Mouse (Mus musculus): Measurements from ENCODE around the gene Ssb.

The Ssb gene

DNA sequence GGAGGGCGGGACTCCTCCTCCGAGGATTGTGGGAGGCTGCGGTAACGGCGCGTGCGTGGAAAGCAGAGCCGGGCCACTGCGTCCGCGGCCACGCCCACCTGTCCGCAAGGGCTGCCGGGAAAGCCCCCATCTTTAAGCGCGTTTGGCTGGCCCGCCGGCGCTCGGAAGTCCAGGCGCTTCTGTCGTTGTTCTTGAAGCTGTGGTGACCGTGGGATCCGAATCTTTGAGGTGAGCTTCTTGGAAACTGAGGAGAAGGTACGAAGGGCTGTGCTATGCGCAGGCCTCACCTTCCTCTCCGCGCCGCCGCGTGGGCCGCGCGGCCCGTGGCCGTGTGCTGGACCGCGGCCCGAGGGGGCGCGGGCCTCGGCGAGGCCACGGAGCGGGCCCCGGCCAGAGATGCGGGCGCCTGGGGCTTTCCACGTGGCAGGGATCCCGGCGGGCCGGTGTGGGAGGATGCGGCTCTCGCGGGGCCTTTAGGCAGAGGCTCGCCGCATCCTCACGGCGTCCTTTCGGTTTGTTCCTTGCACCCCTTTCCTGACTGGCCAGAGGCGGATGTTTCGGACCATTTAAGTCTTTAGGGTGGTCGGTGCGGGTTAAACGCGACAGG is at the start of gene Ssb:
TSS of gene Ssb (plus strand) at position 78 of the 607 bp plus-strand sequence.
- DNase-seq (ENCODE audit: low read depth, low spot score), result peak; percentile 96

DNA sequence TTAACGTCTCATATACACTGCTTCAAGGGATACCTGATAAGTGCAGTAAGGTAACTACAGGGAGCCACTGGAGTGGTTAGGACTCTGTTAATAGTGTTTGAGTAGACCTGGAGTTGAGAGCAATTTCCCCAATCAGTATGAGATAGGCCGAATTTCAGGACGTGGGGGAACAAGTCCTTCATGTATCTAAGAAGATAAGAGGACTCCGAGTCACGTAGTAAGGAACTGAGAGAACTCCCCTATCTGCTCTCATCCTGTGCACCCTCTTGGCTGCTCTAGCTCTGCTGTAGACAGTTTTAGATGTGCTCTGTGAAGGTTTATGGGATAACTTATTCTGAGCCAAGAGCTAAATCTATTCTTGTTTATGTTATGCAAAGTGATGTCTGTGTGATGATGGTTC is 44.8 kb upstream of the Ssb start:
- no peak for DNase-seq (ENCODE audit: low read depth, low spot score)

DNA sequence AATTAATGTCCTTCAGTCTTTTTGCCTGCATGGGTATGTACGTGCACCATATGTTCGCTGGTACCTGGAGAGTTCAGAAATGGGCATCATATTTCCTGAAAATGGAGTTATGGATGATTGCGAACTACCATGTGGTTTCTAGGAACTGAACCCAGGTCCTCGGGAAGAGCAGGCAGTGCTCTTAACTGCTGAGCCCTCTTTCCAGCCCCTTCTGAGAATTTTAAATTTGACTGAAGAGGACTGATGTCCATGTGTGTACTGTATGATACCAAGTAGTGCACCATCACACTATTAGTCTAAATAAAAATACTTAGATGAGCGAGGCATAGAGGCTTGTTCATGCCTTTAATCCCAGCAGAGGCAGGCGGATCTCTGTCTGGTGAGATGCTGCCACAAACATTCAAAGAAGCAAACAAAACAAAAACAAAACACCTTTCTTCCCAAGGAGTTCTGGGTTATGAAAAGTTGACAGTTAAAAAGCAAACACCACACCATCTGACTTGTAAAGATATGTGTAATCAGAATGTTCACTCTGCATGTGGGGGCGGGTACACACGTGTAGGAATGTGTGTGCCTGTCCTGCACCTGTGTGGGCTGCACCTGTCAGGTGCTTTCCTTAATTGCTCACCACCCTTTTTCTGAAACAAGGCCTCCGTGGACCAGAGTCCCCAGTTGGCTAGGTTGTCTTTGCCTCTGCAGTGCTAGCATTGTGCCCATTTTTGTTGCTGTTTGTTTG is 42.8 kb upstream of the Ssb start:
- DNase-seq (ENCODE audit: low read depth, low spot score), result no peak

DNA sequence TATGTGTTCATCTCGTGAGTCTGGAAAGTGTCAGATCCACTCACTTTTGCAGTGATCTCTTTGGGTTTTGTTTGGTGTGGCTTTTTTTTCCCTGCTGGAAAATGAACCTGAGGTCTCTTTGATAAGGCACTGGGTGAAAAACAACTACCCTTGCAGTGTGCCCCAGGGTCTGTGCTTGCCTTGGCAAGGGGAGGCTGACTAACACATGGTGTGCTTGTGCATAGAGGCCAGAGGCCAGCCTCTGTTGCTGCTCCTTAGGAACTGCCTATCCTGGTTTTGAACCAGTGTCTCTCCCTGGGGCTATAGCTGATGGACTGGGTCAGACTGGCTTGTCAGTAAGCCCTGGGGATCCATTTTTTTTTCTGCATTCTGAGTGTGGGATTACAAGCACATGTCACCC is 41.2 kb upstream of the Ssb start:
- no peak for DNase-seq (ENCODE audit: low read depth, low spot score)

GRCm38 (mm10) chr2:69821711-69822110 is 39.7 kb upstream of the Ssb start, which contains the start of gene Klhl23:
Klhl23 (plus strand) TSS chr2:69821944.
- no peak for DNase-seq (ENCODE audit: low read depth, low spot score)

DNA sequence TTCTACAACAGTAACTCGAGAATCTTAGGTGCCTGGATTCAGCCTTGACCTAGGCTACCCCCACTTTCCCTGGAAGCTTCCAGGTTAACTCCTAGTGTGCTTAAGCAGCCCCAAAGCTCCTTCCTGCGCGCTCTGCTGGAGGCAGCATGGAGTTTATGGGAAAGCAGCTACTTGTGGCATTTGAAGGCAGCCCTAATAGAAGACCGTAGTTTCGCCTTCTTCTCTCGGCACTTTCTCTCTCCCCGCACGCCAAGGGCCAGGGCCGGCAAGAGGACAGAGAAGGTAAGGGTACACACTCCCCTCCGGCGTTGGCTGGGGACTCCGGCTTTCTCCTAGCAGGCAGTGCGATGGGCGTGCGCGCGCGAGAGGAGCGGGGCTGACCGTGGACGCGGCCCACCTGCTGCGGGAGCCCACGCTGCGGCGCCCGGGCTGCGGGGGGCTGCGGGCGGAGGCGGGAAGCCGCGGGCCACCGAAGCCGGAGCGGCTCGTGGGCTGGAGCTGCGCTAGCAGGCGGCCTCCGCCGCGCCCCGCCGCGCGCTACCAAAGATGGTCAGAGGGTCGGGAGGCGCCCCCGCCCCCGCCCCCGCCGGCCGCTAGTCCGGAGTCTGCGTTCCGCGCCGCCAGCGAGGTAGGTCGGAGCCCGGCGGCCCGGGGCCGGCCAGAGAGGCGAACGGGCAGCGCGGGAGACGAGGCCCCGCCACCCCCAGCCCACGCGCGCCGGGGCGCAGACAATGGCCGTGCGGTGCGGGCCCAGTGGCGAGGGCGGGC is 38.8 kb upstream of the Ssb start:
- peak; percentile 73 for DNase-seq (ENCODE audit: low read depth, low spot score)

DNA sequence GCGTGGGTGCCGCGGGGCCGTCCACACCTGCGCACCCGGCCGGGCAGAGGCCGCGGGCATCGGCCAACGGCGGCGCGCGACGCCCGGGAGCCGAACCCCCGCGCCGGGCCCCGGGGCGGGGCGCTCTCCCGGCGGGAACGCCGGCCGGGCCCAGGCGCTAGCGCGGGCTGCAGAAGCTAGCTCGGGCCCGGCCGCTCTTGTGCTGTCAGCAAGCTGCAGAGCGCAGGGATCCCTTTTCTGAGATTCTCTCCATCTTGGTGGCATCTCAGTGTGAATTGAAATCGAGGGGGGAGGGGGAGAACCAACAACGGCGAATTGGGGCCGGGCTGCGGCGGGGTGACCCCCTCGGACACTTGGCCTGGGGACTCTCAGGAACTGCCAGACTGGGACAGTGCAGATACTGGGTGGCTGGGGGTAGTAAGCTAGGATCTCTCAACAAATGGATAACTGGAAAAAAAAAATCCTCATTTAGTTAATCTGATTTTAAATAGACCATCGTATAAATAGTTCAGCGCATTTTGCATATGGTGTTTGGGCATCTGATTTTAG is 38.2 kb upstream of the Ssb start:
- peak; percentile 67 for DNase-seq (ENCODE audit: low read depth, low spot score)

DNA sequence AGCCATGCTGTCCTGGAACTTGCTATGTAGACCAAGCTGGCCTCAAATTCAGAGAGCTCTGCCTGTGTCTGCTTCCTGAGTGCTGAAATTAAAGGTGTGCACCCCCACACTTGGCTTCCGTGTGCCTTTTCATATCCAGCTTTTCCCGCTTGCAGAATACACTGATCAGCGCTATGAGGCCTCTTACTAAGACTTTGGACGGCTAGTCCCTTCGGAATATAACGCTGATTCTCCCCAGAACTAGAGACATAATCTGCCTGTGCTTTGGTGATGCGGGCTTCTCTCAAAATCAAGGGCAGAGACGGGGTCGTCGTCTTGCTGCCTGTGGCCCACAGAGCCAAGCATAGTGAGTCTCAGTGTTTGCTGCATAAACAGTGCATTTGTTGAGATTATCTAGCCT is 35.5 kb upstream of the Ssb start:
- DNase-seq (ENCODE audit: low read depth, low spot score), result no peak

- no peak for DNase-seq (ENCODE audit: low read depth, low spot score)
These were observed 35.0 kb upstream of the Ssb start for GRCm38 (mm10) chr2:69826380-69826779.

DNA sequence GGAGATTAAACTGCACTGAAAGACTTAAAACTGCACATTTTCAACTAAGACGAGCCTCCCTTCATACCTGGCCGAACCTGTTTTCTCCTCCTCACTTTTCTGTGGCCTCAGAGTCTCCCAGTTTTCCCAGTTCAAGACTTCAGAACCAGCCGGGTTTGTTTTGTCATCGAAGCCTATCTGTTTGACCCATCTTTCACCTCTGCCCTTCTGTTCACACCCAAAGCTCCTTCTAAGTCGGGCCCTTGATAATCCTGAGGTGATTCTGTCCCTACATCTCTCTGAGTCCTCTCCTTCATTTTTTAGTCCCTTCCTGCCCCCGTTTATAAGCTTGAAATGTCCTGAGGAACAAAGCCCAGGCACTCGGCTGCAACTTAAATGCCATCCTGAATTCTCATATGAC is 33.3 kb upstream of the Ssb start:
- DNase-seq (ENCODE audit: low read depth, low spot score), result no peak

DNA sequence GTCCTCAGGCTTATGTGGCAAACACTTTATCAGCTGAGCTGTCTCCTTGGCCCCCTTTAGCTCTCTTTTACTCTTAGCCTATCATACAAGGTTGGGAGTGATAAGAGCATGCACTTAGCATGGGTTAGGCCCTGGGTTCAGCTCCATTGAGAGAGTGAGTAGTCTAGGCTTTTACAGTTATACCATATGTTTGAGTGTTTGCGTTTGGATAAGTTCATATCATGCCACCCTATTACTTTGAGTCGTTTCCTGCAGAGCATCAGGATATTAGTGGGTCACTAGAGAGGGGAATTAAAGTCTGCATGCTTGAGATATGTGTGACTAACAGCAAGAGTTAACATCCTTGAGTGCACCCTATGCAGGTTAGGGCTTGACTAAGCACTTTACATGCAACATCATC is 31.7 kb upstream of the Ssb start:
- DNase-seq (ENCODE audit: low read depth, low spot score), result no peak

DNA sequence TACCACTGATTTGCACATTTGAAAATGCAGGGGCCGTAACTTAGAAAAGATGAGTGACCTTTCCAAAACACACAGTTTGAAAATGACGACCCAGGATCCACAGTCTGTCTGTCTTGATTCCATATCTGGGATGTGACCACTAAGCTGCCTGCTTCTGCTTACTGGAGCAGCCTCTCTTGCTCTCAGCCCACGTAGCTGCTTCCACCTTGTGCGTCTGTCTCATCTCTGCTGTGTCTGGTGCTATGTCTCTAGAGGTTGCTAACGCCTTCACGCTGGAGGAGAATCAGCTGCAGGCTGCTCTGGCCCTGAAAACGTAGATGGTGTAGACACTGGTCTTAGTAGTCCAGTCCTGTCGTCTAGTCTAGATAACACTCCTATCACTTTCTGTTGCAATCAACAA is 31.2 kb upstream of the Ssb start:
- no peak for DNase-seq (ENCODE audit: low read depth, low spot score)

- DNase-seq (ENCODE audit: low read depth, low spot score), result peak; percentile 33
These were observed 24.0 kb upstream of the Ssb start for GRCm38 (mm10) chr2:69837244-69837967.

DNA sequence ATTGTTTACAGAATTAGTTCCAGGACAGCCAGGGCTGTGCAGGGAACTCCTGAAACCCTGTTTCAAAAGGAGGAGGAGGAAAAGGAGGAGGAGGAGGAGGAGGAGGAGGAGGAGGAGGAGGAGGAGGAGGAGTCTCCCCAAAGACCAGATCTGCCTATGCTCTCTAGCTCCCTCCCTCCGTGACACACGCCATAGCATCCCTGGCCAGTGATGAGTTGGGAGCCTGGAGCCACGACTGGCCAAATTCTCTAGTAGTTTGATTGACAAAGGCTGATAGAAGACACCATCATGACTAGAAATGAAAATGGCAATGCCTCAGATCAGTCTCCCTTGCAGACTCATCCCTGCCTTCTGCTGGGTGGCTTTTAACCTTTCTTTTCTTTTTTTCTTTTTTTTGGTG is 23.4 kb upstream of the Ssb start:
- peak; percentile 69 for DNase-seq (ENCODE audit: low read depth, low spot score)

GRCm38 (mm10) chr2:69838707-69839106 is 22.7 kb upstream of the Ssb start:
- DNase-seq (ENCODE audit: low read depth, low spot score), result no peak

- DNase-seq (ENCODE audit: low read depth, low spot score), result no peak
These were observed 21.1 kb upstream of the Ssb start for GRCm38 (mm10) chr2:69840261-69840660.

GRCm38 (mm10) chr2:69849215-69849614 is 12.1 kb upstream of the Ssb start:
- no peak for DNase-seq (ENCODE audit: low read depth, low spot score)

- peak; percentile 18 for DNase-seq (ENCODE audit: low read depth, low spot score)
These were observed 9.8 kb upstream of the Ssb start for GRCm38 (mm10) chr2:69851427-69852058.

- peak; percentile 32 for DNase-seq (ENCODE audit: low read depth, low spot score)
These were observed 5.0 kb upstream of the Ssb start for GRCm38 (mm10) chr2:69856392-69856791.

GRCm38 (mm10) chr2:69857882-69858281 is 3.5 kb upstream of the Ssb start:
- peak; percentile 32 for DNase-seq (ENCODE audit: low read depth, low spot score)

GRCm38 (mm10) chr2:69860972-69861452 is 350 bp upstream of the Ssb start:
- no peak for DNase-seq (ENCODE audit: low read depth, low spot score)

Data from ZHBTc4 (cell line).